Mouse (Mus musculus) thymus, adult 2 months (tissue): ENCODE results near the gene Mtg2. TPM values are rescaled to one million over a fixed set of nuclear protein-coding genes. Genes with fewer than 3 reads are reported as not detected.
A peak's percentile ranks its signal among the peaks of the same experiment; 100 is the strongest.

Source experiments
- DNase-seq: peaks from one replicate; pipeline ENCODE4 v3.0.0; 2021
- H3K27ac ChIP-seq: fragments of 200-500 bp; 2 replicates; pipeline ENCODE4 v1.5.1; 2012; ENCODE audit warnings: low read length, control low read depth; ENCODE audit not compliant: control insufficient read depth, insufficient read depth
- H3K27me3 ChIP-seq: fragments of 200-500 bp; 2 replicates; pipeline ENCODE4 v1.6.1; 2012; ENCODE audit warnings: mild to moderate bottlenecking, low read length, moderate library complexity, mixed read lengths; ENCODE audit not compliant: control insufficient read depth, insufficient read depth
- H3K36me3 ChIP-seq: fragments of 200-500 bp; 2 replicates; pipeline ENCODE4 v1.6.1; 2012; ENCODE audit warnings: mild to moderate bottlenecking, low read length, moderate library complexity; ENCODE audit not compliant: control insufficient read depth, insufficient read depth
- H3K4me1 ChIP-seq: fragments of 200-500 bp; replicated peaks from 2 replicates; pipeline ENCODE4 v1.6.1; 2012; ENCODE audit warnings: low read length; ENCODE audit not compliant: control insufficient read depth, insufficient read depth
- H3K4me3 ChIP-seq: fragments of 200-500 bp; 2 replicates; pipeline ENCODE4 v1.5.1; 2012; ENCODE audit warnings: mild to moderate bottlenecking, low read length, control low read depth, moderate library complexity; ENCODE audit not compliant: control insufficient read depth, insufficient read depth
- CTCF ChIP-seq: fragments of 200-500 bp; IDR thresholded peaks from 2 replicates; pipeline ENCODE4 v1.5.1; 2012; ENCODE audit warnings: mild to moderate bottlenecking, control low read depth, low read length, moderate library complexity, borderline replicate concordance; ENCODE audit not compliant: control insufficient read depth, poor library complexity, insufficient read depth; ENCODE audit errors: extremely low read depth
- POLR2A ChIP-seq: fragments of 200-500 bp; IDR thresholded peaks from 2 replicates; pipeline ENCODE4 v1.6.1; 2012; ENCODE audit warnings: mild to moderate bottlenecking, low read length, control low read depth, moderate library complexity; ENCODE audit not compliant: control insufficient read depth, poor library complexity, insufficient read depth; ENCODE audit errors: extremely low read depth
- WGBS: fragments of 180-500 bp; shearing (Covaris S2); methylation state at CpG from one replicate; pipeline ENCODE4 v1.1.7; 2018; 5-methylcytosine and 5-hydroxymethylcytosine counted together
- polyA plus RNA-seq: library from polyadenylated mRNA; depleted of rRNA; stranded (reverse); fragments of >200 nt; gene quantifications from 2 replicates; pipeline ENCODE4 v1.2.3, GENCODE M21; 2012

Gene Mtg2
- polyA plus RNA-seq, 1 experiment, result 31.3 TPM

DNA sequence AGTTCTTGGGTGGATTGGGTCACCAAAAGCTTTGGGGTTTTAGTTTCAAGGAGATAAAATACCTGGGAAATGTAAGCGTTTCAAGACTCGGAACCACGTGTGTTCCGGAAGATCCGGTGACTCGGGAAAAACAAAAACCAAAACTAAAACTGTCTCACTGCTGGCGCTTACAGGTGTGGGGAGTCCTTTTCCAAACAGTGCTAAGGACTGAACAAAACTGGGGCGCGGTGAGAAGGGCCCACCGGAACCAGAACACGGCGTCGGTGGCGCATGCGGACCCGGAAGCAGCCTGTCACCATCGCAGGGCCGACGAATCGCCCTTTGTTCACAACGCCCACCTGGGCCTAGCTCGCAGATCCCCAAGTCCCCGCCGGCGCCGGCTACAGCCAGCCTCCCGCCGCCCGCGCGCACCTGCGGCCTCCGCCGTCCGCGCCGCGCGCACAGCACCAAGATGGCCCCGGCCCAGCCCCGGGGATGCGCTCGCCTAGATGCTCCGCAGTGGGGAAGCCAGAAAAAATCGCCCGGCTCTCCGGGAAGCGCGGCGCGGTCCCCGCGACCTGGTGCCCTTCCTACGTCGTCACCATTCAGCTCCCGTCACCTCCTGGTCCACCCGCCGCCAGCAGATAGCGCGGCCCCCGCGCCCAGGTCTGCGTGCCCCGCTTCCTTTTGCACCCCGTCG is 28.7 kb upstream of the Mtg2 start:
- Histone ChIP-seq H3K27me3 (no peaks in the 10 kb centered on the region), H3K36me3 (peaks cover 16% of the 10 kb centered on the region), H3K4me1 (peaks cover 21% of the 10 kb centered on the region), H3K4me3 (peak overlapping the region; percentile 75), H3K27ac (peak overlapping the region; percentile 47)
- WGBS, result under 1% methylated on average over 66 of the region's 66 CpGs
- no peak for TF ChIP-seq POLR2A
- no peak for TF ChIP-seq CTCF
- DNase-seq, result peak; percentile 47

DNA sequence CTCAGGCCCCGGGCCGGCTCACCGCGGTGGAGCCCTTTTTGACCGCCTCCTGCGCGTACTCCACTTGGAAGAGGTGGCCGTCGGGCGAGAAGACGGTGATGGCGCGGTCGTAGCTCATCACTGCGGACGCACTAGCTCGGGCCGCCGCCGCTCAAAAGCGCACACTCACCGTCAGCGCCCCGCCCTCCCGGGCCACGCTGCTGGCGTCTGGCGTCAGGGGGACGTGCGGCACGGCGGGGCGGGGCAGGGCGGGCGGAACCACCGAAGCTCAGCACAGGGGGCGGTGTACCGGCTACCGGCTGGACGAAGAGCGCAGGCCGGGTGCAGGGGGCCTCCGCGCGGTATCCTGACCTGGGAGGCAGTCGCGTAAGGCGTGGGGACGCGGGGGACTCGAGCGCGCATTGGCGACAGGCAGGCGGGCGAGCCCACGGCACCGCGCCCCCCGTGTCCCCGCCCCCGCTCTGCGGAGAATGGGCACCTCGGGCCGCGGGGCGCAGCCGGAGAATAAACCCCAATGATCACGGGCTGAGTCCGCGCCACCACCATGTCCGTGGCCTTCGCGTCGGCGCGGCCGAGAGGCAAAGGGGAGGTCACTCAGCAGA is 28.0 kb upstream of the Mtg2 start, which contains the start of the genes Psma7 and Ss18l1:
TSS of gene Psma7 (minus strand) at position 178 of the 602 bp plus-strand sequence.
TSS of gene Ss18l1 (plus strand) at position 254 of the 602 bp plus-strand sequence.
- H3K27me3 ChIP-seq, result no peaks in the 10 kb centered on the region
- under 1% methylated on average over 78 of the region's 78 CpGs for WGBS

DNA sequence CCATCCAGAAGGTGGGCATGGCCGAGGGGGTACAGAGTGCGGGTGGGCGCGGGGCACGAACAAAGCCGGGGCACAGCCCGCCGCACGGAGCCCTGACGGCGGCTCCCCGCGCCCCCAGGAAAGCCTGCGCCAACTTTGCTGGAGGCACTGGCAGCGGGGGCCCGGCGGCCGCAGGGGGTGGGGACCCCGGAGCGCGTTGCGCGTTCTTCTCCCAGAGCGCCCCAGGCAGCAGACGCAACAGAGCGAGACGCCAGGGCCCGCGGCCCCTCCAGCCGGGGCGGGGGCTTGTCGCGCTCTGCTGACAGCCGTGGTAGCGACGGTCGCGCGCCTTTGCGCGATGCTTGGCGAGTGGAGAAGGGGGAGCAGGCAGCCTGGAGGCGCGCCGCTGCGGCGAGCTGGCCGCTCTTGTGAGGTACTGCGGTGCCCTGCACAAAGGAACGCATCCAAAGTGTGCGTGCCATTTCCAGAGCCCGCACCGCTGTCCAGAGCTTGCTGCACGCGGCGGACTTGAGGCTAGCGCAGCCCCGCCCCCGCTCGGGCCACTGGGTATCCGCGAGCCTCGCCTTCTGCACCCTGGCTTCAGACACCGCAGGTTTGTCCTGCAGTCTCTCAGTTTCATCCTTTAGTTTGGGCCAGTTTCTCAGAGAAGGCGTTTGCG is 27.4 kb upstream of the Mtg2 start:
- WGBS, result under 1% methylated on average over 66 of the region's 66 CpGs
- H3K4me3 ChIP-seq, result peak overlapping the region; percentile 75
- peak; percentile 61 for DNase-seq
- H3K4me1 ChIP-seq, result peaks cover 21% of the 10 kb centered on the region
- no peak for TF ChIP-seq CTCF
- TF ChIP-seq POLR2A, result no peak
- peaks cover 8% of the 10 kb centered on the region for H3K36me3 ChIP-seq
- H3K27me3 ChIP-seq, result no peaks in the 10 kb centered on the region
- no peak overlapping the region for H3K27ac ChIP-seq

More for the DNA sequence above, 28.0 kb upstream of the Mtg2 start, which contains the start of the genes Psma7 and Ss18l1:
- Histone ChIP-seq H3K27ac (peak within 1 kb of the TSS; percentile 47), H3K36me3 (peaks cover 10% of the 10 kb centered on the region), H3K4me1 (peaks cover 21% of the 10 kb centered on the region), H3K4me3 (peak within 1 kb of the TSS; percentile 75)
- TF ChIP-seq CTCF (no peak; the same call in 1 of the 2 replicates), POLR2A (peak; percentile 59; the same call in 1 of the 2 replicates)
- DNase-seq, result peak; percentile 87

DNA sequence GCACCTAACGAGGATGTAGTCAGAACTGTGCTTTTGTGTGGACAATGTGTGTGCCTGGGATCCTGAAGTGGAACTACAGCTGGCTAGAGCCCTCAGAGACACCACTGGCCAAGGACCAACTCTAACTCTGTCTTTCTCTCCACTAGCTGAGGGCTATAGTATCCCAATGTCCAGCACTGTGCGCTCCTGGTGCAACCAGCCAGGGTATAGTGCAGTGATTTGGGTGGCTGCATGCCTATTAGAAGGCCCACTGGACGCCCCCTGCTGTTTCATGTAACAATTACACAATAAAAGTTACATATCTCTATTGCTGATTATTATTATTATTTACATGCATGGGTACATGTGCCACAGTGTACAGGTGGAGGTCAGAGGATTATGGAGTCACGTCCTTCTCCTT is 25.1 kb upstream of the Mtg2 start:
- Histone ChIP-seq H3K36me3 (no peaks in the 10 kb centered on the region), H3K27me3 (no peaks in the 10 kb centered on the region), H3K4me1 (peaks cover 21% of the 10 kb centered on the region), H3K27ac (no peak overlapping the region), H3K4me3 (no peak overlapping the region)
- WGBS, result 50% methylated on average over 4 of the region's 4 CpGs
- peak; percentile 34 for DNase-seq
- peak; percentile 62; the same call in 1 of the 2 replicates for TF ChIP-seq CTCF
- no peak for TF ChIP-seq POLR2A

DNA sequence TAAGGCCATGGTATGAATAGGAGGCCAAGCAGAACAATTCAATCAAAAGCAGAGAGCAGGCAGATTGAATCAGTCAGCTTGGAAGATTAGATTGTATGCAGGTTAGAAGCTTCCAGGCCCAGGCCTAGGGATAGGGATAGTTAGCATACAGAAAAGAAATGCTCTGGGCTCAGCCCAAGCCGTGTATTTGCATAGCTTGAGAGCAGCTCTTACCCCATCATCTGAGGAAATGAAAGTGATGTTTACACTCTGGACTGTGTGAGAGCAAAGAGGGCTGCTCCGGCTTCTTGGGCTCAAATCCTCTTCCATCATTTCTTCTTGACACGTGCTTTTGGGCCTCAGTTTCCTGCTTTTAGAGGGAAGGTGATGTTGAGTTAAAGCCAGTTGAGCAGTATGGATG is 22.8 kb upstream of the Mtg2 start:
- Histone ChIP-seq H3K4me3 (no peak overlapping the region), H3K4me1 (peaks cover 16% of the 10 kb centered on the region), H3K27ac (no peak overlapping the region), H3K27me3 (no peaks in the 10 kb centered on the region), H3K36me3 (no peaks in the 10 kb centered on the region)
- 98% methylated on average over 3 of the region's 3 CpGs for WGBS
- TF ChIP-seq CTCF (no peak), POLR2A (no peak)
- DNase-seq, result no peak

DNA sequence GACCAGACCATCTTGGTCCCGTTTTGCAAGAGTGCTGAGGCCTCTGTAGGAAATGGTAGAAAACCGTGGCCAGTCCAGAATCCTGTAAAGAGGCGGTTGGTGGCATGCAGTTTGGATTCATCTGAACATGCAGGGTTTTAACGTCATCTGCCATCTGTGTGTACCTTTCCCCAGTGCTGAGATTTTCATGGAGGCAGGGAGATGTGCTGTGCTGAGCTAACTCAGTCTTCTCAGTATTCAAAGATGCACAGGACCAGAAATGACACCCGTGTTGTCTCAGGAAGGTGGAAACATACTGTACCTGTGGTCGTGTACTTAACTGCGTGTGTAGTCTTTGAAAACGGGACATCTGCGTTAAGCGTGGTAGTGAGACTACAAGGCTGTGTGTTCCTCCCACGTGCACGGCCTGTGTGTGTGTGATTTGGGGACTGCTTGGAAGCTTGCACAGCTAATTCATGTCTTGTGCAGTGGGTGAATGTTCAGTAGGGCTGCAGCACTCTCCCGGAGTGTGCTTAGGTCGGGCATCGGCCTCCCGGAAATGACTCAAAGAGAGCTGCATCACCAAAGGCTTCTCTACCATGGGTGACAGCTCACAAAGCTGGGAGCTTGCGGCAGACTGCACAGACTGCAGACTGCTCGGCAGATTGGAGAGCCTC is 22.3 kb upstream of the Mtg2 start:
- TF ChIP-seq CTCF, result no peak
- TF ChIP-seq POLR2A, result no peak
- DNase-seq, result no peak
- Histone ChIP-seq H3K4me3 (no peak overlapping the region), H3K27me3 (no peaks in the 10 kb centered on the region), H3K4me1 (peaks cover 15% of the 10 kb centered on the region), H3K27ac (no peak overlapping the region), H3K36me3 (no peaks in the 10 kb centered on the region)
- WGBS, result 95% methylated on average over 18 of the region's 18 CpGs
